Mouse (Mus musculus): ENCODE measurements around the gene Itgbl1. TPM values are rescaled to one million over a fixed set of nuclear protein-coding genes. Genes with fewer than 3 reads are reported as not detected.

Itgbl1 gene
- total RNA-seq, 2 experiments from 2014 or later, result 1.6 to 1.7 TPM

- Histone ChIP-seq H3K27ac (no peak overlapping the region), H3K4me3 (no peak overlapping the region)
- peak; percentile 58 for TF ChIP-seq CTCF (IDR thresholded peaks at IDR 0.05)
- intact Hi-C loops (cut with DNase I), result loop anchor here (2.0 kb wide), 1 partner anchor 442 kb away; no protein-coding TSS in a partner anchor
- DNase-seq (ENCODE audit: extremely low spot score in 1 of 2, low spot score in 2 of 2), result no peak
Observed at GRCm38 (mm10) chr14:123751017-123751416, 91.2 kb downstream of the Itgbl1 start.

GRCm38 (mm10) chr14:123759534-123759933 lies 99.8 kb downstream of the Itgbl1 start:
- intact Hi-C loops (cut with DNase I), result no loop called here
- Histone ChIP-seq H3K4me3 (no peak overlapping the region), H3K27ac (no peak overlapping the region)
- no peak for DNase-seq (ENCODE audit: extremely low spot score in 1 of 2, low spot score in 2 of 2)
- TF ChIP-seq CTCF (IDR thresholded peaks at IDR 0.05), result no peak

GRCm38 (mm10) chr14:123760079-123760478 lies 100.3 kb downstream of the Itgbl1 start:
- intact Hi-C loops (cut with DNase I), result loop anchor here (10.0 kb wide), 1 partner anchor 235 kb away; no protein-coding TSS in a partner anchor
- no peak for TF ChIP-seq CTCF (IDR thresholded peaks at IDR 0.05)
- DNase-seq (ENCODE audit: extremely low spot score in 1 of 2, low spot score in 2 of 2), result peak; percentile 9

GRCm38 (mm10) chr14:123801744-123802143 lies 142.0 kb downstream of the Itgbl1 start:
- no peak for DNase-seq (ENCODE audit: extremely low spot score in 1 of 2, low spot score in 2 of 2)
- Histone ChIP-seq H3K4me3 (no peak overlapping the region), H3K27ac (no peak overlapping the region)
- TF ChIP-seq CTCF (IDR thresholded peaks at IDR 0.05), result no peak
- intact Hi-C loops (cut with DNase I), result no loop called here

More at GRCm38 (mm10) chr14:123760079-123760478, 100.3 kb downstream of the Itgbl1 start:
- H3K27ac ChIP-seq, result no peak overlapping the region
- no peak overlapping the region for H3K4me3 ChIP-seq

GRCm38 (mm10) chr14:123837662-123838061 lies 177.9 kb downstream of the Itgbl1 start:
- no peak for DNase-seq (ENCODE audit: extremely low spot score in 1 of 2, low spot score in 2 of 2)
- no peak for TF ChIP-seq CTCF (IDR thresholded peaks at IDR 0.05)
- intact Hi-C loops (cut with DNase I), result no loop called here
- no peak overlapping the region for H3K4me3 ChIP-seq
- H3K27ac ChIP-seq, result no peak overlapping the region

- DNase-seq (ENCODE audit: extremely low spot score in 1 of 2, low spot score in 2 of 2), result peak; percentile 11 to 23
- H3K4me3 ChIP-seq, result no peak overlapping the region
- no peak for TF ChIP-seq CTCF (IDR thresholded peaks at IDR 0.05)
- H3K27ac ChIP-seq, result no peak overlapping the region
- intact Hi-C loops (cut with DNase I), result loop anchor here (5.0 kb wide), 1 partner anchor 348 kb away; no protein-coding TSS in a partner anchor
Observed at GRCm38 (mm10) chr14:123843675-123844425, 184.1 kb downstream of the Itgbl1 start.

GRCm38 (mm10) chr14:123864531-123864930 lies 204.8 kb downstream of the Itgbl1 start:
- DNase-seq (ENCODE audit: extremely low spot score in 1 of 2, low spot score in 2 of 2), result no peak
- Histone ChIP-seq H3K4me3 (no peak overlapping the region), H3K27ac (no peak overlapping the region)
- no peak for TF ChIP-seq CTCF (IDR thresholded peaks at IDR 0.05)
- intact Hi-C loops (cut with DNase I), result no loop called here

GRCm38 (mm10) chr14:123865779-123866726 lies 206.3 kb downstream of the Itgbl1 start:
- no peak overlapping the region for H3K4me3 ChIP-seq
- no peak for DNase-seq (ENCODE audit: extremely low spot score in 1 of 2, low spot score in 2 of 2)
- TF ChIP-seq CTCF (IDR thresholded peaks at IDR 0.05), result no peak
- H3K27ac ChIP-seq, result no peak overlapping the region
- intact Hi-C loops (cut with DNase I), result no loop called here

- Histone ChIP-seq H3K4me3 (no peak overlapping the region), H3K27ac (no peak overlapping the region)
- intact Hi-C loops (cut with DNase I), result no loop called here
- DNase-seq (ENCODE audit: extremely low spot score in 1 of 2, low spot score in 2 of 2), result no peak
- TF ChIP-seq CTCF (IDR thresholded peaks at IDR 0.05), result peak; percentile 41
Observed at GRCm38 (mm10) chr14:123927903-123928302, 268.1 kb downstream of the Itgbl1 start.

GRCm38 (mm10) chr14:123966531-123966930 lies 306.8 kb downstream of the Itgbl1 start:
- Histone ChIP-seq H3K4me3 (no peak overlapping the region), H3K27ac (no peak overlapping the region)
- intact Hi-C loops (cut with DNase I), result no loop called here
- no peak for DNase-seq (ENCODE audit: extremely low spot score in 1 of 2, low spot score in 2 of 2)
- TF ChIP-seq CTCF (IDR thresholded peaks at IDR 0.05), result no peak

- intact Hi-C loops (cut with DNase I), result no loop called here
- DNase-seq (ENCODE audit: extremely low spot score in 1 of 2, low spot score in 2 of 2), result no peak
- no peak for TF ChIP-seq CTCF (IDR thresholded peaks at IDR 0.05)
- Histone ChIP-seq H3K27ac (no peak overlapping the region), H3K4me3 (no peak overlapping the region)
Observed at GRCm38 (mm10) chr14:123967996-123968395, 308.2 kb downstream of the Itgbl1 start.
